Comparison of ENCODE assay signal across 7 mouse cellular contexts in genomic region chr1:22805025-22805725, GRCm38 (mm10). TPM values are rescaled to one million over a fixed set of nuclear protein-coding genes. Genes with fewer than 3 reads are reported as not detected.
DNase-seq lines count a peak whose midpoint lies in the region; ATAC-seq and TF ChIP-seq lines count a peak whose summit lies in the region.

No protein-coding gene starts in this region.

- H3K27ac ChIP-seq in lung, embryonic 16.5 days (ENCODE audit: low read length), result no peak overlapping the region
- H3K27ac ChIP-seq in midbrain, postnatal 0 days (ENCODE audit: low read depth, low read length), result peak overlapping the region; percentile 80

- ATAC-seq in lung, embryonic 16.5 days (ENCODE audit: low read depth), result peak; percentile 48
- ATAC-seq in frontal cortex, adult (ENCODE audit: low TSS enrichment), result peak; percentile 13; the same call in 1 of the 2 replicates
- peak; percentile 59 for ATAC-seq in midbrain, postnatal 0 days (ENCODE audit: low FRiP score)

- H3K36me3 ChIP-seq in lung, embryonic 16.5 days (ENCODE audit: control insufficient read depth, insufficient read depth, low read length), result no peaks in the 10 kb centered on the region
- H3K36me3 ChIP-seq in midbrain, postnatal 0 days (ENCODE audit: insufficient read depth, low read length), result no peaks in the 10 kb centered on the region

- peak overlapping the region; percentile 98 for H3K4me2 ChIP-seq in lung, embryonic 16.5 days (ENCODE audit: low read depth, low read length)
- peak overlapping the region; percentile 82 for H3K4me2 ChIP-seq in midbrain, postnatal 0 days (ENCODE audit: low read depth, low read length, poor library complexity, severe bottlenecking)

- H3K4me1 ChIP-seq in lung, embryonic 16.5 days (replicated peaks; ENCODE audit: control insufficient read depth, insufficient read depth, low read length), result peaks cover 7% of the 10 kb centered on the region; the same call in 1 of the 2 replicates
- peaks cover 8% of the 10 kb centered on the region; the same call in 1 of the 2 replicates for H3K4me1 ChIP-seq in midbrain, postnatal 0 days (ENCODE audit: insufficient read depth, low read length)

- no peaks in the 10 kb centered on the region for H3K9me3 ChIP-seq in lung, embryonic 16.5 days (ENCODE audit: control insufficient read depth, low read length)
- no peaks in the 10 kb centered on the region for H3K9me3 ChIP-seq in midbrain, postnatal 0 days (ENCODE audit: low read length)

- peaks cover 2% of the 10 kb centered on the region; the same call in 1 of the 2 replicates for H3K27me3 ChIP-seq in lung, embryonic 16.5 days (ENCODE audit: control insufficient read depth, insufficient read depth, low read depth, low read length)
- no peaks in the 10 kb centered on the region for H3K27me3 ChIP-seq in midbrain, postnatal 0 days (ENCODE audit: insufficient read depth, low read length)

- H3K9ac ChIP-seq in lung, embryonic 16.5 days (ENCODE audit: low read length), result peak overlapping the region; percentile 77
- H3K9ac ChIP-seq in midbrain, postnatal 0 days (replicated peaks; ENCODE audit: low read length, poor library complexity, severe bottlenecking), result peak overlapping the region; percentile 92

- no peak for DNase-seq in lung, postnatal 36 days
- DNase-seq in cerebellum, postnatal 14 days, result peak; percentile 72 to 75
- DNase-seq in left cerebral cortex, postnatal 14 days (ENCODE audit: low spot score in 2 of 2), result peak; percentile 11 to 18
- DNase-seq in midbrain, postnatal 0 days (ENCODE audit: low spot score), result no peak
- no peak for DNase-seq in spleen, adult 18-20 months

- intact Hi-C loops in left cerebral cortex, postnatal 14 days (cut with DNase I), result loop anchor here (10.0 kb wide), 2 partner anchors 190 to 340 kb away; no protein-coding TSS in a partner anchor

- 6% methylated on average over 15 of the region's 15 CpGs for WGBS in lung, embryonic 16.5 days
- 4% methylated on average over 15 of the region's 15 CpGs for WGBS in midbrain, postnatal 0 days

- no peak for TF ChIP-seq CTCF in midbrain, postnatal 0 days (IDR thresholded peaks at IDR 0.05)

- peak overlapping the region; percentile 73 for H3K4me3 ChIP-seq in lung, embryonic 16.5 days (ENCODE audit: low read length)
- H3K4me3 ChIP-seq in midbrain, postnatal 0 days (ENCODE audit: low read depth, low read length), result peak overlapping the region; percentile 53

RNA-seq across cellular contexts. Expression of gene Rims1, which starts 0.6 kb away (rescaled TPM):
- polyA plus RNA-seq in lung, embryonic 16.5 days (2015; fragmentation: Nextera tagmentation; extraction: Ambion mirVana), result 2.0 TPM in 2 replicates
- 100 to 1,000 TPM; 344 to 382 TPM for total RNA-seq in left cerebral cortex, postnatal 14 days (2021)
- 65.5 and 76.5 TPM in 2 replicates for total RNA-seq in midbrain, postnatal 0 days (2014; rRNA removed)
- polyA plus RNA-seq in midbrain, postnatal 0 days (2015; fragmentation: Nextera tagmentation; extraction: Ambion mirVana), result 19.9 and 26.2 TPM in 2 replicates

Comparison
In these comparisons a context has a peak if more than half of its experiments do, and no peak if none do; other contexts are left out.
1. DNase-seq: peak in cerebellum, postnatal 14 days (2 of 2) and left cerebral cortex, postnatal 14 days (2 of 2); none in lung, postnatal 36 days (single experiment), midbrain, postnatal 0 days (single experiment) and spleen, adult 18-20 months (0 of 2).
2. Peak in every context shown above with its lines, with median percentiles within 50 percentile points of each other: ATAC-seq.